Mouse (Mus musculus): Measurements from ENCODE around the gene Cage1. TPM values are rescaled to one million over a fixed set of nuclear protein-coding genes. Genes with fewer than 3 reads are reported as not detected.
A peak's percentile ranks its signal among the peaks of the same experiment; 100 is the strongest.

Gene Cage1
- total RNA-seq, 2 experiments from 2014 or later, result 2.1 TPM

DNA sequence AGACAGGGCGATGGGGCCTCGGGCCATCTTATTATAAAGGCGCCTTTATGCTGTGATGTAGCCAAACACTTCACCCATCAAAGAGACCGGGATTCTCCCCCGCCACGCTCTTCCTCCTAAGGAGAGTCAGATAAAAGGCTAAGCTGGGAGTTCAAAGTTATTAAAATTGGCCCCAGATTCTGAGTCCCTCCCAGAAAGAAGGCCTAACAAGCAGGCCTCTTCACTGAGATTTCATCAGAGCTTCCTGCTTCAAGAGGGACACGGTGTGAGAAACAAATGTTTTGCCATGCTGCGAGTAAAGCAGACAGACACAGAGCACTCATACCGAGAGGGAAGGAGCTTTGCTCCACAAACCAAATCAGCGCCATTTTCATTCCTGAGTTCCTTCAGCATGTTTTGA lies 69.3 kb downstream of the Cage1 start:
- intact Hi-C loops (cut with DNase I), result no loop called here
- no peak for DNase-seq

DNA sequence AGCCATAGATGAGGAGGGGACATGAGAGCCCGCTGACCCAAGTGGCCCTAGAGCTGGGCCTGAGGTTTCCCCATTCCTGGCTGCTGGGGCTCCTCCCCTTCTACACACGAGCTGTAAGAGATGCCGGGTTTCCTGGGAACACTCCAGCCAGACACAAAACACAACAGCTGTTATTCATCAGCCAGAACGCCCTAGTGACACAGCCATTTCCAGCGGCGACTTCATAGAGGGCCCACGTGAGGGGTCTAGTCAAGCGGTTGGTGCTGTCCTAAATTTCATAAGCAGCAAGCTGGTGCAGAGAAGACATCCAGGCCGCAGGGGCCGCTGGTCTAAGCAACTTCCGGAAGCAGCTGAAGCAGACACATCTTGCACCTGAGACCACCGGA lies 69.8 kb downstream of the Cage1 start:
- intact Hi-C loops (cut with DNase I), result no loop called here
- no peak for DNase-seq

DNA sequence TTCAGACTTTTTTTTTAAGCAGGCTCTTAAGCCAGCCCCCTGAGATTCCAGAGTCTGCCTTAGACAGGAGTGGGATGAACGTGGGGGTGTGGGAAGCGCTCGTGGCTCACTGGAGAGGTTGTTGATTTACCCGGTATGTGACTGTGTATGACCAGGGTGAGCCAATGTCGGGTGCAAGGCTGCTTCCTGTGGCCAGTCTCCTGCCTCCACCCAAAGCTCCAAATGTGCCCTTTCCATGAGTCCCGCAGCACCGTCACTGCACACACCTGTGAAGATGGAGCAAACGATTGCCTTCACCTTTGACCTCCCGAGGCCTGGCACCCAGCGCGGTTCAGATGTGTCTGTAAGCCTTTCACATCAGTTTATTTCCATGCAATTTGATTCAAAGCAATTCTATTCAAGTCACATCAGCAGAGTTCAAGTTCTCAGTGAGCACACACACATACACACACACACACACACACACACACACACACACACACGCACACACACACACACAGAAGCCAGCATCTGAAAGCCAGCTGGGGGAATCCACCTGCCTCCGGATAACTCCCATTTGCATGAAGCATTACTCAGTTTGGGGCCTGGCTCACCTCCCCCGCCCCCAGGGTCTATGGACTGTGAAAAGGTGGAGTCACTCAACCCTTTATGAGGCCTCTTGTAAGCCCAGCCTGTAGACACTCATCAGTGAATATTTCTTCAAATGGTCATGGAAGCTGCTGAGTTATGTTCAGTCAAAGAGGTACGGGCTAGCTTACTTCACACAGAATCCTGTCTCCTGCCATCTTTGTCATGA lies 70.4 kb downstream of the Cage1 start:
- DNase-seq, result no peak
- intact Hi-C loops (cut with DNase I), result no loop called here

DNA sequence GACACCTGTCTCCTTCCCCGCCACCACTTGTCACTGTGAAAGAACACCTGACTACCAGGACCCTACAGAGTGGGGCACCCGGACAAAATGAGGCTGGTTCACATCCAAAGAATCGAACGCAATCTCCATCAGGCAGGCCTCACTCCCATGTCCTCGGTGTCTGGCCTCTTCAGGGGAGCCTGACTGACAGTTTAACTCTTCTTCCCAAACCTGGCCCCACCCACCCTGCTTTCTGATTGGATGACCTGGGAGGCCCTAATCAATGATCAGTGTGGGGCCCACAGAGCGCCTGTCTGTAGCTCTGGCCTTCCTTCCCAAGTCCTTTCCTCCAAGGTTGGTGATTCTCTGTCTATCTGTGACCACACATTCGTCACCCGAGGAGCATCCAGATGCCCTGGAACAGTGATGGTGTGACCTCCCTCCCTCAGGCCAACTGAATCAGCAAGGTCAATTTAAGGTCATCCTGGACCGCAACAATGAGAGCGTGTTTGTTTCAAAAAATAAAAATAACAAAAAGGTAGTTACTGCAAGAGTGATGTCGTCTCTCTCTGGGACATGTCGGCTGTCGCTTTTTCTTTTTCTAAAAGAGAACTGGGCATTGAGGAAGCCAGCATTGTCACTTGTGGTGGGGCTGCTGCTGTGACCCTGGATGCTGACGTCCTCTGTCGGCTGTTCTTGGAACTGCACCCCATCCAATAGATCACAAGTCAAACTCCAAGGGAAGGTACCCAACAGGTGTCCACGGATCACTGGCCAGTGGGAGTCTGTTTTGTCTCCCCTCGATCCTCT lies 71.5 kb downstream of the Cage1 start:
- no peak for DNase-seq
- intact Hi-C loops (cut with DNase I), result no loop called here

DNA sequence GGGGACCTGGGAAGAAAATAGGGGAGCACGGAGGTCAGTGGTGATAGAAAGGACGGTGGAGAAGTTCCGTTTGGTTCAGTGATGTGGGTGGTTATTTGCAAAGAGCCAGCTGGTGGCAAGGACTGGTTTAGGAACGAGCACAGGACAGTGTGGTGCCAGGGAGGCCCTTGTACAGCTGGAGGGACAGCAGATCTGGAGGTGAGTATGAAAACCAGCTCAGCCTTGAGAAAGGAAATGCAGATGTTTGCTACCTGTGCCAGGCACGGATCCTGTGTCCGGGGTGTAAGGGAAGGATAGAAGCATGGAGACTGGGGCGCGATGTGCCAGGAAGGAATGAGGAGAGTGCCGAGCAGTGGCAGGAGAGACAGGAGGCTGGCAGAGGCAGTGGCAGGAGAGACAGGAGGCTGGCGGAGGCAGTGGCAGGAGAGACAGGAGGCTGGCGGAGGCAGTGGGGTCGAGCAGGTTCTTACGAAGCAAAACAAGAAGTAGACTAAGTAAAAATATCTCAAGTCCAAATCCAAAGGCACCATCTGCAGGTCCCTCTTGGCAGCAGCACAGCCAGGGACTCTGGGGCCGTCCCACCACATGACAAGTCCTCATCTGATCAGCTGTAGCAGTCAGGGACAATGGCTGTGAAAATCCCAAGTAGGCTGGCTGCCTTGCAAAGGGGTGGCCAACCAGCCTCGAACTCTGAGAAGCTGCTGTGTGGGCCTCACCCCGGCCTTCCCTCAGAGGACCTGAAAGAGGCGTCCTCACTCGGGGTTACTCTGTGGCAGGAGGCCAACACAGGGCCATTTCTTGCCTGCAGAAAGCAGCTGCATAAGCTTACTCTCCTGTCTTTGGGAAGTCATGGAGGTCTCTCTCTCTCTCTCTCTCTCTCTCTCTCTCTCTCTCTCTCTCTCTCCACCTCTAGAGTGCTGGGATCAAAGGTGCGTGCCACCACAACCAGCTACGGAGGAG lies 72.5 kb downstream of the Cage1 start:
- intact Hi-C loops (cut with DNase I), result no loop called here

DNA sequence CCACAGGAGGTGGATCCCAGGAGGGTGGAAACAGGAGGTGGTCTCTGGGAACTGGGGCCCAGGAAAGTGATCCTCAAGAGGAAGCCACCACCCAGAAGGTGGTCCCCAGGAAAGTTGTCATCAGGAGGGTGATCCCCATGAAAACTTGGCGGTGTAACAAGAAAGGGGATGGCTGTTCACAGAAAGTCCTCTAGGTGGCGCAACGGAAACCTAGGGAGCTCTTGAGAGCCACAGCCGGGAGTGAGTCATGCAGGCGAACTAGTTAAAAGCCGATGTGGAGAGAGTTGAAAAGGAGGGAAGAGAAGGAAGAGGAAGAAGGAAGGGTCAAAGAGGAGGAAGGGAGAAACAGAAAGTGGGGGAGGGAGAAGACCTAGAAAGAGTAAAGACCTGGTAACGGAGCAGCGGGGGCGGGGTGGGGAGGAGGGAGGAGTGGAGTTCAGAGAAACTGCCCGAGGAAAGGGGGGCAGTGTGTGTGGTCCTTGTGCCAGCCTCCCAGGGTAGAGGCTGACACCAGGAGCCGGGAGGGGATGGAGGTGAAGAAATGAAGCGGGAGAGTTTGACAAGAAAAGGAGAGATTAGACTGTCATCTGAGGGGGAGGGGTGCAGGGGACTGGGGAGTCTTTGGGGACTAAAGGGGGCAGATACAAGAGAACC lies 73.4 kb downstream of the Cage1 start:
- peak; percentile 78 to 79 for DNase-seq
- intact Hi-C loops (cut with DNase I), result no loop called here

More for the DNA sequence above, 72.5 kb downstream of the Cage1 start:
- DNase-seq, result no peak

DNA sequence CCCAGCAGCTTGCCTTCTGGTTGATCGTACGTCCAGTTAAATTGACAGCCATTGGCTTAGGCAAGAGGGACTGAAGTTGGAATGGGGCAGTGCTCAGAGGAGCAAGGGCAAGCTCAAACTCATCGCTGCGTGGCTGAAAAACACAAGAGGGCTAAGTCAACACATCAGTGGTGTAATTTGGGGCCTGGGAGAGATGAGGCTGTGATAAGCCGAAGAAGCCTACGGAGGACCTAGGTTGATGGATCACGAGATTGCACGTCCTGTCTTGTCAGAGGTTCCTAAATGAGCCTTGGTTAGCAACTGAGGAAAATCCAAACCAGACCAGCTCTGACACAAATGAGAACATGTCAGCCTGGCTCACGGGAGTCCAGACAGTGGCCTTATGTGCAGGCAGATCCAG lies 74.3 kb downstream of the Cage1 start:
- DNase-seq, result no peak
- intact Hi-C loops (cut with DNase I), result no loop called here

DNA sequence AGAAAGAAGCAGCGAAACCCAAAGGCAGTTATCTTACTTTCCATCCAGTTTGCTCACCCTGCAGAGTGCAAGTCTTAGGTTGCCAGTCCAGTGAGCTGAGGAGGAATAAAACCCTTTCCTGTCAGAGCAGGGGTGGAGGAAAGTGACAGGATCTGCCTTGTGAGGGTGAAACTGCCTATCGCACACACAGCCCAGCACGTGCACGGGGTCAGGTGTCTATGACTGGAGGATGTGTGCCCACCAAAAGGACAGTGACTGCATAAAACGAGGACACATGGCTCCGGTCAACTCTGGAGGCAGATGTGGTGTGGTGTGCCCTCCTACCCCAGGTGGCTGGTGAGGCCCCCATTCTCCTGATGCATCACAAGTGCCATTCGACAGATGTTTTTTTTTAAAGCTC lies 76.9 kb downstream of the Cage1 start:
- intact Hi-C loops (cut with DNase I), result no loop called here
- no peak for DNase-seq

DNA sequence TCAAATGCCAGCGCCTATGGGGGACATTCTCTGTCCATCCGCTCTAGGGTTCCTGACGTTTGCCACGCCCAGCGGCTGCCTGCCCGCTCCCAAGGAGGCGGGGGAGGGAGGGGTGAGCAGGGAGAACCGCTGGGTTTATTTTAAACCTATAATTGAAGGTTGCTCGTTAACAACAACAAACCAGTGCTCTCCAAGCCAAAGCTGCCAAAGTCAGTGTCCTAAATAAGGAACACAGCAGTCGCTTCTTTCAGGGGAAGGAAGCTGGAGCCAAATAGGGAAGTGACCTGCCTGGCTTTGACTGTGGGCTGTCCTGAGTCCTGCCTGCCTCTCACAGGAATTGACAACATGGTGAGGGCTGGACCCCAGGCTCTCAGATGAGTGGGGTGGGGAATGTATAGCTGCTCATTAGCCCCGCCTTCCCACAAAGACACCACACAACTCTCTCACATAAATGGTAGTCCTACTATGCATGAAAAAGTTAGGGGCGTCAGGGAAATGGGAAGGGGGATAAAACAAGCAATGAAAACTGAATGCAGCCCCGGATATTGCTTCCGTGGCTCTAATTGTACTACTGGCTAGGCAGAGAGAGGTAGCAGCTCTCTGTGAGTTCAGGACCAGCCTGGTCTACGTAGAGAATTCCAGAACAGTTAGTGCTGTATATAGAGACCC lies 77.5 kb downstream of the Cage1 start:
- no peak for DNase-seq
- intact Hi-C loops (cut with DNase I), result no loop called here

DNA sequence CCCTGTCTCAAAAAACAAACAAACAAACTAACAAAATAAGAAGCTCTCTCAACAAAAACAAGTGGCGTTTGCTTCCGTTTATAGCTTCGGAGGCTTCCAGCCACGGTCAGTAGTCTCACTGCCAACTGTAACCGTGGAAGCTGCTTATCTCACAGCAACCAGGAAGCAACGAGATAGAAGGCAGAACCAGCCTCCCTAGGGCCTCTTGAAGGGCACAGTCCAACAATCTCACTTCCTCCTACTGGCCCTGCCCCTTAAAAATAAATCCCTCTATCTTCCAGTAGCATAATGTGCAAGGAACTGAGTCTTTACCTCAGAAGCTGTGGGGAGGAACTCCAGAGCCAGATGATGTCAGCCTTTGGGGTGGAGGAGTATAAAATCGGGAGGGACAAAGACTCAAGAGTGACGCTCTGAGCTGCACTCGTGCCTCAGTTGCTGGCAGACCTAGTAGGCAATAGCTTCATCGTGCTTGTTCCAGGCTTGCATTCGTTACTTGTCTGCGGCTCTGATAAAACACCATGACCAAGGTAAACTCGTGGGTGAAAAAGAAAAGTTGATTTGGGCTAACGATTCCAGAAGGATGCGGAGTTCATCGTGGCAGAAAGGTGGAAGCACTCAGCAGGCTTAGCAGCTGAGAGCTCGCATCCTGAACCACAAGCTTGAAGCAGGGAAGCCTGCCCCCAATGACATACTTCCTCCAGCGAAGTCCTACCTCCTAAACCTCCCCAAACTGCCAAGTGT lies 78.2 kb downstream of the Cage1 start:
- intact Hi-C loops (cut with DNase I), result no loop called here
- no peak for DNase-seq

Small RNA genes lying within 50 kb of the gene (microRNA-seq; reads per million reads assigned to microRNA genes)
- gene Gm27387 (ENCODE audit: borderline number of aligned reads in 2 of 2), result 0 reads per million in 2 experiments

Other genes starting within 250 kb of the Cage1 start
- 10 to 100 TPM; 40.1 to 46.0 TPM for gene Ssr1, start 42.9 kb downstream of the Cage1 start, total RNA-seq (2021)
- gene Riok1, start 74 bp downstream of the Cage1 start, total RNA-seq (2021), result 10 to 100 TPM; 10.9 to 11.8 TPM
- gene Dsp, start 114.2 kb upstream of the Cage1 start, total RNA-seq (2021), result 100 to 1,000 TPM; 529 TPM
- gene Snrnp48, start 167.9 kb upstream of the Cage1 start, total RNA-seq (2021), result 10 to 100 TPM in 1 of 2 experiments, 1 to 10 TPM in 1; 9.8 to 11.4 TPM